Mouse (Mus musculus): ENCODE results near the gene Hipk2. TPM values are rescaled to one million over a fixed set of nuclear protein-coding genes. Genes with fewer than 3 reads are reported as not detected.

The Hipk2 gene
- polyA plus RNA-seq, 1 experiment, result 16.9 TPM

DNA sequence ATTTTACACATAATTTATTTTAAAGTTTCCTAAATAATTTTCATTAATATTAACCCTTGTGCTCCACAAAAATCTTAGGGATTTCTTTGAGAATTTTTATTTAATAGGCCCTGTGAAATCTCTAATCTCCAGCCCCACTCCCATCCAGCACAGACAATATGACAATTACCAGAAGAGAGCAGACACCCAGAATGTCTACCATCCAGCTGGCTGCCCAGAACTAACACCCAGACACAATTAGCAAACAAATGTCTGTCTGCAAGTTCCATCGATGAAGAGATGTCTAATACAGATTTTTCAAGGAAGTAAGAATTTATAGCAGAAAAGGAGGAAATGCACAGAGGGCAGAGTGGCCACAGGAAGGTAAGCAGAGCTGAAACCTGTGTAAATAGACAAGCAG, 74.7 kb downstream of the Hipk2 start:
- DNase-seq, result no peak
- Histone ChIP-seq H3K36me3 (ENCODE audit: control insufficient read depth, insufficient read depth, low read length) (no peaks in the 10 kb centered on the region), H3K4me1 (replicated peaks; ENCODE audit: control insufficient read depth, insufficient read depth, low read length) (no peaks in the 10 kb centered on the region), H3K27ac (ENCODE audit: control insufficient read depth, insufficient read depth, low read length) (no peak overlapping the region), H3K27me3 (ENCODE audit: control insufficient read depth, insufficient read depth, low read length) (no peaks in the 10 kb centered on the region), H3K4me3 (ENCODE audit: control insufficient read depth, insufficient read depth, low read length) (no peak overlapping the region)
- WGBS, result 26% methylated on average over 1 of the region's 1 CpGs
- TF ChIP-seq CTCF (IDR thresholded peaks at IDR 0.05; ENCODE audit: borderline replicate concordance, control insufficient read depth, extremely low read depth, insufficient read depth, low read length, poor library complexity) (no peak), POLR2A (IDR thresholded peaks at IDR 0.05; ENCODE audit: control insufficient read depth, extremely low read depth, insufficient read depth, low read length, poor library complexity) (no peak)

DNA sequence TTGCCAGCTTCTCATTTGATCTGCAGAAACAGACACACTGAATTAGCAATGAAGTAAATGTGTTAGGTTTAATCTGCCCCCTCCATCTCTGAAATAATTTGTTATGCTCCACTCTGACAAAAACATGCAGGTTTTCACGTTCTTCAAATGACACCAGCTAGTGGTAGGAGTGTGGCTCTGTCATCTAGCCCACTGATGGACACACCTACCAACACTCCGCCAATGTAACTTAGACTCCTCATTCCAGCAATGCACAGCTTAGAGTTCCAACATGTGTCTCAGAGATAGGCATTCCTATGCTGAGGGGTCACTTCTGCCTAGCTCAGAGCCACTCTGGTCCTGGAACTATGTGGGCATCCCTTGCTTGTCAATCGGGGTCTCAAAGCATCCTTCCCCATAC, 78.4 kb downstream of the Hipk2 start:
- Histone ChIP-seq H3K4me1 (replicated peaks; ENCODE audit: control insufficient read depth, insufficient read depth, low read length) (no peaks in the 10 kb centered on the region), H3K4me3 (ENCODE audit: control insufficient read depth, insufficient read depth, low read length) (no peak overlapping the region), H3K36me3 (ENCODE audit: control insufficient read depth, insufficient read depth, low read length) (no peaks in the 10 kb centered on the region), H3K27me3 (ENCODE audit: control insufficient read depth, insufficient read depth, low read length) (no peaks in the 10 kb centered on the region), H3K27ac (ENCODE audit: control insufficient read depth, insufficient read depth, low read length) (no peak overlapping the region)
- DNase-seq, result no peak
- no peak for TF ChIP-seq POLR2A (IDR thresholded peaks at IDR 0.05; ENCODE audit: control insufficient read depth, extremely low read depth, insufficient read depth, low read length, poor library complexity)
- no peak for TF ChIP-seq CTCF (IDR thresholded peaks at IDR 0.05; ENCODE audit: borderline replicate concordance, control insufficient read depth, extremely low read depth, insufficient read depth, low read length, poor library complexity)
- WGBS, result 93% methylated on average over 3 of the region's 3 CpGs

DNA sequence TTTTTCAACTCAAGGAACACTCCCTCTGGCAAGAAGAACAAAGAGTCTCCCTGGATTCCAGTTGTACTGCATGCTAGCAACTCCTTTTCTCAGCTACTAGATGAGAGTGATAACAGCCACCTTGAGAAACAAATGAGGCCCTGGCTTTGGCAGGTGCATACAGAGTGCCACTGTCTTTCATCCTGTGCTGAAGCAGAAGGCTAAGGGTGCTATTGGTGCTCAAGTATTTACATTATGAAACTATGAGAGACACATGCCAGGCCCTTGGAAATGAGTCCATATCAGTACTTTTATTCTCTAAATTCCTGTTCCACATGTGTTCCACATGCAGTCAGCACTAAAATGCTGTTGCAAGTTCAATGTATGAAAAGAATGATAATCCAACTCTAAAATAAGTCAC, 79.0 kb downstream of the Hipk2 start:
- H3K27ac ChIP-seq (ENCODE audit: control insufficient read depth, insufficient read depth, low read length), result no peak overlapping the region
- no peak for DNase-seq
- no peaks in the 10 kb centered on the region for H3K36me3 ChIP-seq (ENCODE audit: control insufficient read depth, insufficient read depth, low read length)

DNA sequence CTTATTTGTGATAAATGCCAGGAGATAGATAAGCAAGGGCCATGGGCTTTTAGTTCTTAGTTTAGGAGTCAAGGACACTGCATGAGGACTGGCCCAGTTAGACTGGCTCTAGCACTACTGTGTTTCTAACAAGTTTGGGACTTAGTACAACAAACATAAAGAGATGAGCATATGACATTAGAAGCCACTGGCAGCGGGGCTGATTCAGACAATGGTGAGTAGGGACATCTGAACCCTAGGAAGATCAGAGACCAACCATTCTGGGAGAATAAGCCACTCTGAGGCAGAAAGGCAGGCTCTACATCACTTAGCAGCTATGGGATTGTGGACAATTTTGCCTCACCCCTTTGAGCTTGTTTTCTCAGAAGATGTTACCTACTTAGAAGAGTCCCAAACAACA, 79.6 kb downstream of the Hipk2 start:
- no peak overlapping the region for H3K27ac ChIP-seq (ENCODE audit: control insufficient read depth, insufficient read depth, low read length)
- H3K4me3 ChIP-seq (ENCODE audit: control insufficient read depth, insufficient read depth, low read length), result no peak overlapping the region
- H3K4me1 ChIP-seq (replicated peaks; ENCODE audit: control insufficient read depth, insufficient read depth, low read length), result no peaks in the 10 kb centered on the region
- DNase-seq, result no peak
- TF ChIP-seq POLR2A (IDR thresholded peaks at IDR 0.05; ENCODE audit: control insufficient read depth, extremely low read depth, insufficient read depth, low read length, poor library complexity) (no peak), CTCF (IDR thresholded peaks at IDR 0.05; ENCODE audit: borderline replicate concordance, control insufficient read depth, extremely low read depth, insufficient read depth, low read length, poor library complexity) (no peak)
- no peaks in the 10 kb centered on the region for H3K27me3 ChIP-seq (ENCODE audit: control insufficient read depth, insufficient read depth, low read length)
- 93% methylated on average over 1 of the region's 1 CpGs for WGBS
- no peaks in the 10 kb centered on the region for H3K36me3 ChIP-seq (ENCODE audit: control insufficient read depth, insufficient read depth, low read length)

More for the DNA sequence above, 79.0 kb downstream of the Hipk2 start:
- no peak for TF ChIP-seq POLR2A (IDR thresholded peaks at IDR 0.05; ENCODE audit: control insufficient read depth, extremely low read depth, insufficient read depth, low read length, poor library complexity)
- no peak for TF ChIP-seq CTCF (IDR thresholded peaks at IDR 0.05; ENCODE audit: borderline replicate concordance, control insufficient read depth, extremely low read depth, insufficient read depth, low read length, poor library complexity)
- H3K4me1 ChIP-seq (replicated peaks; ENCODE audit: control insufficient read depth, insufficient read depth, low read length), result no peaks in the 10 kb centered on the region
- H3K27me3 ChIP-seq (ENCODE audit: control insufficient read depth, insufficient read depth, low read length), result no peaks in the 10 kb centered on the region
- no peak overlapping the region for H3K4me3 ChIP-seq (ENCODE audit: control insufficient read depth, insufficient read depth, low read length)

DNA sequence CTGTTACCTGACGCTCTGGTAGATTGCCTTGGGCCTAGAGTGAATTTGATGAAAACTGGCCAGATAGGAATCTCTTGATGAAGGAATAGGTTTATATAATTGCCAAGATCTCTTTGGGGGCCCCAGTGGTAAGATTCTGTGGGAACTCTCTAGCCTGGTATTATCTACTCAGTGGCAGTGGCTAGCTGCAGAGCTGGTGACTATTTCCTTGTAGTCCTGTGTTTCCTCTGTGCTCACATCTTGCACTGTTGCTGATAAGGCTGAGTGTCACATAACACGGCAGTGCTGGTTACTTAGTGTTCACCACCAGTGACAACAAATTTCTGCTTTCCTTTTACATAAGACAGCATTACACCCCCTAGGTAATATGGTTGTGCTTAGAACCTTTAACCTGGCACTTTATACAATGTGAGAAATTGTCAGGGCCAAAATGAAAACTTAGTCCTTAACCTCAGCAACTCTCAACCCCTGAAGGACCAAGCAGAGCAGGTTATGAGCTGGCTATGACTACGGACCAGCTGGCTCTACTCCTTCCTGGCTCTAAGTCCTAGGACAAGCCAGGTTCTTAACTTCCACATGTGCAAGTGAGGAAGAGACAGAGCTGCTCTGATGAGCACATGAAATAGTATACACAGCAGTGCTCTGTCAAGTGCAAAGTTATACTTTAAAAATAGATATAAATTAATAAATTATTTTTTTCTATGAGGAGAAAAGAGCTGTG, 80.7 kb downstream of the Hipk2 start:
- no peaks in the 10 kb centered on the region for H3K36me3 ChIP-seq (ENCODE audit: control insufficient read depth, insufficient read depth, low read length)
- no peaks in the 10 kb centered on the region for H3K4me1 ChIP-seq (replicated peaks; ENCODE audit: control insufficient read depth, insufficient read depth, low read length)
- WGBS, result 96% methylated on average over 3 of the region's 3 CpGs
- H3K27ac ChIP-seq (ENCODE audit: control insufficient read depth, insufficient read depth, low read length), result no peak overlapping the region
- H3K4me3 ChIP-seq (ENCODE audit: control insufficient read depth, insufficient read depth, low read length), result no peak overlapping the region
- TF ChIP-seq POLR2A (IDR thresholded peaks at IDR 0.05; ENCODE audit: control insufficient read depth, extremely low read depth, insufficient read depth, low read length, poor library complexity) (no peak), CTCF (IDR thresholded peaks at IDR 0.05; ENCODE audit: borderline replicate concordance, control insufficient read depth, extremely low read depth, insufficient read depth, low read length, poor library complexity) (no peak)
- H3K27me3 ChIP-seq (ENCODE audit: control insufficient read depth, insufficient read depth, low read length), result no peaks in the 10 kb centered on the region
- no peak for DNase-seq

DNA sequence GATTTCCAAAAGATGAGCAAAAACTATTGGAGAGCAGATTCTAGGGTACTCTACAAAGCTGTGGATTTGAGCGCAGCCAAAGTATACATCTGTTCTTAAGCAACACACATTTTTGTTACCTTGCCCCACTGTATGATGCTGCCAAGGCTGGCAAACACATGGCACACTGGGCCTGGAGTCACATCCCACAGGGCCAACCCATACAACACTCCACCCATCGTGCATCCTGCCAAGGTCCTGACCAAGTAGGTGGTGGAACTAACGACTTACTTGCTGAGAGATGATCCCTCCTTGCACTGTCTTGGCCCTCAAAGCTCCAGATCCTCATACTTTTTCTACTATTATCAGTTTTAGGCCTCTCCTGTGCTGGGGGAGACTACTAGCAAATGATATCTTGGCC, 83.0 kb downstream of the Hipk2 start:
- WGBS, result 89% methylated on average over 3 of the region's 3 CpGs
- TF ChIP-seq POLR2A (IDR thresholded peaks at IDR 0.05; ENCODE audit: control insufficient read depth, extremely low read depth, insufficient read depth, low read length, poor library complexity) (no peak), CTCF (IDR thresholded peaks at IDR 0.05; ENCODE audit: borderline replicate concordance, control insufficient read depth, extremely low read depth, insufficient read depth, low read length, poor library complexity) (no peak)
- Histone ChIP-seq H3K36me3 (ENCODE audit: control insufficient read depth, insufficient read depth, low read length) (no peaks in the 10 kb centered on the region), H3K4me1 (replicated peaks; ENCODE audit: control insufficient read depth, insufficient read depth, low read length) (peaks cover 2% of the 10 kb centered on the region; the same call in 1 of the 2 replicates), H3K27me3 (ENCODE audit: control insufficient read depth, insufficient read depth, low read length) (no peaks in the 10 kb centered on the region), H3K4me3 (ENCODE audit: control insufficient read depth, insufficient read depth, low read length) (no peak overlapping the region), H3K27ac (ENCODE audit: control insufficient read depth, insufficient read depth, low read length) (no peak overlapping the region)
- no peak for DNase-seq

Measured in thymus, adult 2 months (tissue).